15 mouse cellular contexts compared by ENCODE assay signal in the genomic region with DNA sequence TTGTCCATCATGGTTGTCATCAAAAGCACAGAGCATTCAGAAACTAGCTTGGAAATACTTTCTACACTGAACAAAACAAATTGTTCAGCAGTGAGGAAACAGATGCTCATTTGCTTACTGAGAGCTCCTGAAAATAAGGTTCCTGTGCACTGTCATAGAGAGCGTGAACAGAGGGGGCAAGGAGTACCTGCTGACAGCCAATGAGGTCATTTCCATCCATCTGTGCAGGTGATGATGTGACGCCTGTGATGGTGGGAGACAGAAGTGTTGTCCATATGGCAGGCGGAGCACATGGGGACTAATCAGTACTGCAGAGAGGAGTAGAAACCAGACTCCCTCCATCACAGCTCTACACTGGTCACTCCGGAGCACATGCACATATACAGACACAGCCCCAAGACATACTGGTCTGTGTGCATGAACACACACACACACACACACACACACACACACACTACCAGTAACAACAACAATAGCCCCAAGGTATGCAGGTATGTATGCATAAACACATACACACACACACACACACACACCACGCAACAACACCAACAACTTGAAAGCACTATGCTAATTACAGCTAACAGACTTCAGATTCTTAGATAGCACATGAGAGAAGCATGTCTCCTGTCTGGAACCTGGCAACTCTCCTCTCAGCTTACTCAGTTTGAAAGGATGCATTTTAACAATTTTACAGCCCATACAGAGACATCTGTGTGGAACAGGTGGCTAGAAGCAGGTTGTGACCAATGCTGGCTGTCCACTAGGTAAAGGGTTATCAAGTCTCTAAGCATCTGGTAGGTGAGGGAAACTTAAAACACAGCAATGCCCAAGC.
DNase-seq lines count a peak whose midpoint lies in the region; ATAC-seq and TF ChIP-seq lines count a peak whose summit lies in the region.
"Had no signal": no experiment of that assay in that cellular context is flagged by ENCODE, and none has a peak within 500 bp of the region (broad histone marks: within the 10 kb centered on the region; RNA-seq: fewer than 3 reads in every experiment).

No protein-coding gene starts in this region.

- no peak overlapping the region for H3K9ac ChIP-seq in embryonic facial prominence, embryonic 12.5 days
- H3K9ac ChIP-seq in forebrain, postnatal 0 days = no peak overlapping the region
- H3K9ac ChIP-seq: lung, embryonic 15.5 days; neural tube, embryonic 13.5 days had no signal

- TF ChIP-seq CTCF in left cerebral cortex, adult 2 months (IDR thresholded peaks at IDR 0.05) = no peak
- no peak for TF ChIP-seq CTCF in forebrain, postnatal 0 days (IDR thresholded peaks at IDR 0.05; ENCODE audit: low read depth)

- no peak overlapping the region for H3K4me3 ChIP-seq in embryonic facial prominence, embryonic 12.5 days
- no peak overlapping the region for H3K4me3 ChIP-seq in embryonic facial prominence, embryonic 10.5 days
- no peak overlapping the region for H3K4me3 ChIP-seq in left cerebral cortex, adult 2 months
- no peak overlapping the region for H3K4me3 ChIP-seq in forebrain, postnatal 0 days (ENCODE audit: low read depth, low read length)
- H3K4me3 ChIP-seq: heart, adult 2 months; lung, embryonic 15.5 days; neural tube, embryonic 13.5 days had no signal

- no peak overlapping the region for H3K27ac ChIP-seq in embryonic facial prominence, embryonic 12.5 days
- H3K27ac ChIP-seq in embryonic facial prominence, embryonic 10.5 days (replicated peaks) = no peak overlapping the region
- H3K27ac ChIP-seq in left cerebral cortex, adult 2 months = no peak overlapping the region
- H3K27ac ChIP-seq in forebrain, postnatal 0 days (ENCODE audit: low read depth, low read length) = no peak overlapping the region
- H3K27ac ChIP-seq: heart, adult 2 months; lung, embryonic 15.5 days; neural tube, embryonic 13.5 days; stomach, postnatal 0 days had no signal

- no peaks in the 10 kb centered on the region for H3K27me3 ChIP-seq in embryonic facial prominence, embryonic 12.5 days
- H3K27me3 ChIP-seq in embryonic facial prominence, embryonic 10.5 days (replicated peaks; ENCODE audit: low read depth, poor library complexity, severe bottlenecking) = no peaks in the 10 kb centered on the region
- H3K27me3 ChIP-seq in forebrain, postnatal 0 days (ENCODE audit: insufficient read depth, low read length) = no peaks in the 10 kb centered on the region
- H3K27me3 ChIP-seq: lung, embryonic 15.5 days; neural tube, embryonic 13.5 days had no signal

- DNase-seq in embryonic facial prominence, embryonic 10.5 days (ENCODE audit: low spot score) = no peak
- DNase-seq in left cerebral cortex, postnatal 4 days = peak; percentile 13
- no peak for DNase-seq in left cerebral cortex, adult 2 months (ENCODE audit: extremely low spot score in 1 of 2, low spot score in 2 of 2)
- DNase-seq in cerebellum, adult 9-10 months = peak; percentile 15
- DNase-seq in forebrain, postnatal 0 days = peak; percentile 31
- DNase-seq: heart, adult 2 months; kidney, adult 9 months; retina, postnatal 1 day; thymus, postnatal 36 days had no signal

- no peaks in the 10 kb centered on the region for H3K9me3 ChIP-seq in embryonic facial prominence, embryonic 12.5 days
- no peaks in the 10 kb centered on the region for H3K9me3 ChIP-seq in embryonic facial prominence, embryonic 10.5 days
- no peaks in the 10 kb centered on the region for H3K9me3 ChIP-seq in forebrain, postnatal 0 days (ENCODE audit: low read length)
- H3K9me3 ChIP-seq: lung, embryonic 15.5 days; neural tube, embryonic 13.5 days had no signal

- no peak overlapping the region for H3K4me2 ChIP-seq in embryonic facial prominence, embryonic 12.5 days (replicated peaks)
- H3K4me2 ChIP-seq in forebrain, postnatal 0 days (ENCODE audit: low read depth) = no peak overlapping the region
- H3K4me2 ChIP-seq: lung, embryonic 15.5 days; neural tube, embryonic 13.5 days had no signal

- 84% methylated on average over 5 of the region's 5 CpGs for WGBS in embryonic facial prominence, embryonic 12.5 days
- WGBS in embryonic facial prominence, embryonic 10.5 days = 88% methylated on average over 5 of the region's 5 CpGs
- WGBS in forebrain, postnatal 0 days = 61% methylated on average over 5 of the region's 5 CpGs

- no peaks in the 10 kb centered on the region for H3K4me1 ChIP-seq in embryonic facial prominence, embryonic 12.5 days
- H3K4me1 ChIP-seq in embryonic facial prominence, embryonic 10.5 days = no peaks in the 10 kb centered on the region
- H3K4me1 ChIP-seq in forebrain, postnatal 0 days (ENCODE audit: insufficient read depth) = no peaks in the 10 kb centered on the region
- H3K4me1 ChIP-seq: lung, embryonic 15.5 days; neural tube, embryonic 13.5 days had no signal

- ATAC-seq in embryonic facial prominence, embryonic 12.5 days (ENCODE audit: insufficient number of reproducible peaks, insufficient read depth, low FRiP score, low TSS enrichment) = 0 out of 2 replicates have a peak, but pooled peaks have one; percentile 67
- ATAC-seq in forebrain, postnatal 0 days = peak; percentile 68
- no peak for ATAC-seq in megakaryocyte progenitor cell, adult 5-6 weeks (replicated peaks; ENCODE audit: poor library complexity)
- ATAC-seq: inflammation-experienced regulatory T-cells, adult 6 months had no signal

- H3K36me3 ChIP-seq in embryonic facial prominence, embryonic 12.5 days = no peaks in the 10 kb centered on the region
- no peaks in the 10 kb centered on the region for H3K36me3 ChIP-seq in embryonic facial prominence, embryonic 10.5 days (replicated peaks)
- no peaks in the 10 kb centered on the region for H3K36me3 ChIP-seq in forebrain, postnatal 0 days (ENCODE audit: insufficient read depth)
- H3K36me3 ChIP-seq: lung, embryonic 15.5 days; neural tube, embryonic 13.5 days had no signal

- intact Hi-C loops in left cerebral cortex, postnatal 4 days (cut with DNase I) = no loop called here
- intact Hi-C loops in left cerebral cortex, adult 2 months (cut with DNase I) = loop anchor here (10.0 kb wide), 1 partner anchor 151 kb away; no protein-coding TSS in a partner anchor

Comparison
In these comparisons a context has a peak if more than half of its experiments do, and no peak if none do; other contexts are left out.
1. DNase-seq: peak in left cerebral cortex, postnatal 4 days (single experiment), cerebellum, adult 9-10 months (single experiment) and forebrain, postnatal 0 days (single experiment); none in embryonic facial prominence, embryonic 10.5 days (single experiment) and left cerebral cortex, adult 2 months (0 of 2).